Mouse (Mus musculus): Measurements from ENCODE around the gene Kcnk4.

- TF ChIP-seq POLR2A (IDR thresholded peaks at IDR 0.05; ENCODE audit: low read depth, low read length) (no peak), CTCF (IDR thresholded peaks at IDR 0.05; ENCODE audit: extremely low read depth, insufficient read length, insufficient replicate concordance, low read depth, low read length) (no peak)
Observed at GRCm38 (mm10) chr19:6899641-6900040, 34.7 kb downstream of the Kcnk4 start.
